Mouse (Mus musculus) small intestine, adult 2 months (tissue): ENCODE measurements around the gene Tomm40.

Experiments used
- CTCF ChIP-seq: fragments of 200-500 bp; IDR thresholded peaks from 2 replicates; pipeline ENCODE4 v1.5.1; 2012; ENCODE audit warnings: low read depth, mild to moderate bottlenecking, control low read depth, inconsistent platforms, low read length, moderate library complexity, mixed read lengths; ENCODE audit not compliant: insufficient replicate concordance, insufficient read length; ENCODE audit errors: extremely low read depth
- POLR2A ChIP-seq: fragments of 200-500 bp; IDR thresholded peaks from 2 replicates; pipeline ENCODE4 v1.6.1; 2012; ENCODE audit warnings: low read depth, mild to moderate bottlenecking, control low read depth, inconsistent platforms, low read length, moderate library complexity

DNA sequence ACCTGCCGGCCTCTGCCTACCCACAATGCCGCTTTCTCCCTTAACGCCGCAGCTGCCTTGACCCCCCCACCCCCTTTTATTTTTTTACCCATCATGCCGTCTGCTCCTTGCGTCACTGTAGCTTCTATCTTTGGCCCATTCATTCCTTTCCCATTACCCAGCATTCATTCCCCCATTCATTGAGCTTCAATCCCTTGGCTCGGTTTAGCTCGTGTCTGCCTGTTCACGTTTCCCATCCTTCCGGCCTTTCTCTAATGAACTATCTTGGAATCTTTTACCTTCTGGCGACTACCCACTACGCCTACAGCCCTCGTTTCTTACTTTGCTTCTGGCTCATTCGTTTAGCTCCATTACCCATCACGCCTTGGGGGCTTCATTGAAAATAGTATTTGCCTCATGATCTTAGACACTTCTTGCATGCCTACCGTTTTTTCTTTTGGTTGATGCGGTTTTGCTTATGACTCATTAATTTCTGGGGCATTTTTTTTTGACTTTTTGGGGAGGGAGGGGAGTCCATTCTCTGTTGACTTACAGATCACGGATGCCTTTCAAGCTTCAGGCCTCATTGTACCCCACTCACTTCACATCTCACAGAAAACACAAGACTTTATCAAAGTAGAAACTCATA lies 931 bp upstream of the Tomm40 start:
- no peak for TF ChIP-seq CTCF
- no peak for TF ChIP-seq POLR2A
